Mouse (Mus musculus): ENCODE measurements around the gene Ankrd33b.

DNA sequence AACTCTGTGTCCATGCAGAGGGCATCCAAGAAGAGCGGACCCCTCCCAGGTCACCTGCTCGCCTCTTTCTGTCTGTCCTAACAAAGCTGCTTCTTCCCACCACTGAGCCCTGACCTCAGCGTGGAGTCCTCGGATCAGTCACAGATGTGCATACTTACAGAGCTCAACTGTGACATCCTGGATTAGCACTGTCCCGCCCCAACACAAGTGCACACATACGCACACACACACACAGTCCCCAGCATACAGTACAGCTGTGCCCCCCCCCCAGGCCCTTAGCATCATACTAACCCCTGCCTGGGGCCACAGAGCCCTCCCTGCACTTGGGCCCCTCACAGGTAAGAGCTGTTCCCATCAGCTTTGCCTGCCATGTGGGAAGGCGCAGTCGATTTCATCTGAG, 102.1 kb downstream of the Ankrd33b start:
- TF ChIP-seq GATA1 (IDR thresholded peaks at IDR 0.05; ENCODE audit: low read length) = no peak
- TF ChIP-seq TAL1 (IDR thresholded peaks at IDR 0.05; ENCODE audit: low read length) = no peak
